Mouse (Mus musculus) limb, embryonic 12.5 days (tissue): ENCODE results near the gene Angptl2. TPM values are rescaled to one million over a fixed set of nuclear protein-coding genes. Genes with fewer than 3 reads are reported as not detected.
"Not testable (repeated sequence)": the region's sequence is repeated elsewhere in the genome, so short reads cannot be mapped to it uniquely, and the experiment has no call there.

ENCODE experiments used
- ATAC-seq: fragments of 200-750 bp; cut with Nextera tagmentation; 2 replicates; pipeline ENCODE4 v1.8.0; 2017; ENCODE audit warnings: low read depth, moderate TSS enrichment; ENCODE audit not compliant: insufficient number of reproducible peaks, insufficient read depth, low FRiP score, low TSS enrichment
- H3K27ac ChIP-seq: fragments of 300-500 bp; sonication (generic); 2 replicates; pipeline ENCODE4 v1.5.1; 2016; ENCODE audit warnings: mild to moderate bottlenecking, moderate library complexity
- H3K27me3 ChIP-seq: fragments of 300-500 bp; sonication (generic); 2 replicates; pipeline ENCODE4 v1.6.1; 2016; ENCODE audit warnings: mild to moderate bottlenecking, moderate library complexity
- H3K36me3 ChIP-seq: fragments of 300-500 bp; sonication (generic); 2 replicates; pipeline ENCODE4 v1.6.1; 2016; ENCODE audit warnings: mild to moderate bottlenecking, moderate library complexity
- H3K4me1 ChIP-seq: fragments of 300-500 bp; sonication (generic); replicated peaks from 2 replicates; pipeline ENCODE4 v1.6.1; 2016
- H3K4me2 ChIP-seq: fragments of 300-500 bp; sonication (generic); 2 replicates; pipeline ENCODE4 v1.6.1; 2016; ENCODE audit warnings: mild to moderate bottlenecking, moderate library complexity
- H3K4me3 ChIP-seq: fragments of 300-500 bp; sonication (generic); replicated peaks from 2 replicates; pipeline ENCODE4 v1.5.1; 2016; ENCODE audit warnings: mild to moderate bottlenecking
- H3K9ac ChIP-seq: fragments of 300-500 bp; sonication (generic); replicated peaks from 2 replicates; pipeline ENCODE4 v1.6.1; 2016; ENCODE audit warnings: mild to moderate bottlenecking, moderate library complexity
- H3K9me3 ChIP-seq: fragments of 300-500 bp; sonication (generic); 2 replicates; pipeline ENCODE4 v1.6.1; 2016; ENCODE audit warnings: mild to moderate bottlenecking, moderate library complexity
- WGBS: fragments of 180-500 bp; shearing (Covaris S2); methylation state at CpG from one replicate; pipeline ENCODE4 v1.1.7; 2016; 5-methylcytosine and 5-hydroxymethylcytosine counted together
- polyA plus RNA-seq: library from polyadenylated mRNA; unstranded; fragments of >200 nt; fragmentation: Nextera tagmentation; extraction: Ambion mirVana; gene quantifications from 2 replicates; pipeline ENCODE4 v1.2.1, GENCODE M21; 2016

The Angptl2 gene
- polyA plus RNA-seq, 1 experiment from 2014 or later = 54.7 TPM

- H3K4me1 ChIP-seq = peaks cover 58% of the 10 kb centered on the region
- no peaks in the 10 kb centered on the region for H3K27me3 ChIP-seq
- no peaks in the 10 kb centered on the region for H3K9me3 ChIP-seq
- no peaks in the 10 kb centered on the region for H3K36me3 ChIP-seq
- H3K4me2 ChIP-seq = no peak overlapping the region
- no peak overlapping the region; the same call in 1 of the 2 replicates for H3K27ac ChIP-seq
- no peak overlapping the region for H3K4me3 ChIP-seq
- H3K9ac ChIP-seq = no peak overlapping the region
- WGBS = 83% methylated on average over 5 of the region's 5 CpGs
- no peak for ATAC-seq
These were observed 10.9 kb upstream of the Angptl2 start for GRCm38 (mm10) chr2:33204980-33205379.

DNA sequence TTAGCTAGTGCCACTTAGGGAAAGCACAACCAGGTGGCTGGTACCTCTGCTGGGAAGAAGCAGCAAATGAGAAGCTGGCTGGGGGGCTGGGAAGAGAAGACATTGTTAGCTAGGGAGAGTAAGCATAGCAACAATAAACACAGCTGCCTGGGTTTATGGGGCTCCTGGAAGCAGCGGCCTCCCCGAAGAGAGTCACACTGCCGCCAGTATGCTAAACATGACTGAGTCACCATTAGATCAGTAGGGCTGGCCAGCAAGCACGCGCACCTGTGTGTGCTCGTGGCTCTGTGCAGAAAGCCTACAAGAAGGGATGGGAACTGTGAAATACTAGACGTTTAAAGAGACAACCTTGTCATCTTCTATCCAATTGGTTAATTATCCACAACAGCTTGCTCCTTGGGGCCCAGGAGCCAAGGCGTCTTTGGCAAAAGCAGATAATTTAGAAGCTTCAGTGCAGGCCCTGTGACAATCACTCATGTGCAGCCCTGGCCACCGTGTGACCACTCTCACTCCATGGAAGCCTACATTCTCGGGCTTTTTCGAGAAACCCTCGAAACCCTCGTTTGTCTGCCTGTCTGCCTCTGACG lies 9.8 kb upstream of the Angptl2 start:
- 32% methylated on average over 14 of the region's 14 CpGs for WGBS
- Histone ChIP-seq H3K27me3 (no peaks in the 10 kb centered on the region), H3K4me2 (0 out of 2 replicates have a peak overlapping the region, but pooled peaks have one; percentile 11), H3K9me3 (no peaks in the 10 kb centered on the region), H3K27ac (peak overlapping the region; percentile 79), H3K4me3 (no peak overlapping the region), H3K36me3 (no peaks in the 10 kb centered on the region), H3K4me1 (peaks cover 53% of the 10 kb centered on the region), H3K9ac (no peak overlapping the region)
- ATAC-seq = peak; percentile 30; the same call in 1 of the 2 replicates

DNA sequence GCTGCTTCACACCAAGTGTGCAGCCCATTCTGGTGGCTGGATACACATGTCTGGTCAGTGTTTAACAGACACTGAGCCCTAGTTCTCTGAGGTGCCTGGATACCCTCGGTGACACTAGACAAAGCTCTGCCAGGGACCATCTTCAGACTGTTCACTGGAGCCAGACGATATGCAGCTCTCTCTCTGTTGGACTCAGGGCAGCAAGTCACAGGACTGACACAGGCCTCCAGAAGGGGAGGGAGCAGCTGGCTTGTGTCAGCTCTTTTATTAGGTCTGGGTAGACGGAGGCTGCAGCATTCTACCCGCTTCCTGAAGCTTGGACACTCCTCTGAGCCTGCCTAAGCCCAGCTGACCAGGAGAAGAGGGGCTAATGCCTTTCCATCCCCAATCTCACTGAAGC lies 8.8 kb upstream of the Angptl2 start:
- no peak overlapping the region for H3K9ac ChIP-seq
- 0 out of 2 replicates have a peak overlapping the region, but pooled peaks have one; percentile 46 for H3K27ac ChIP-seq
- no peak overlapping the region for H3K4me3 ChIP-seq
- no peak overlapping the region for H3K4me2 ChIP-seq
- no peaks in the 10 kb centered on the region for H3K36me3 ChIP-seq
- WGBS = 19% methylated on average over 4 of the region's 4 CpGs
- peaks cover 49% of the 10 kb centered on the region for H3K4me1 ChIP-seq
- no peaks in the 10 kb centered on the region for H3K27me3 ChIP-seq
- ATAC-seq = no peak
- H3K9me3 ChIP-seq = no peaks in the 10 kb centered on the region

DNA sequence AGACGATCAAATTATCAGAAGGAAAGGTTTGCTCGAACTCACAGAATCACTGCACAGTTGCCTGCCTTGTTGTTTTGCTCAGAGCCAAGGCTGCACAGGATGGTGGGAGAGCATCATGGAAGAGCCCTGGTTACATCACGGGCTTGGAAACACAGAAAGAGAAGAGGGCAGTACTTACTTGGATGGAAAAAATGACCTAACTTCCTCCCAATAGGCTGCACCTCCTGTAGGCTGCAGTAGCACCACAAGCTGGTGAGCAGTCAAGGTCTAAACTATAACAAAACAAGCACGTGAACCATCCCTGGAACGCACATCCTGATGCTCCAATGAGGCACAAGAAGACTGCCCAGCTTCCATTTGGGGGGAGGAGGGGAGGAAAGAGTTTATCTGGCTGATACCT lies 7.7 kb upstream of the Angptl2 start:
- Histone ChIP-seq H3K4me2 (no peak overlapping the region), H3K4me3 (no peak overlapping the region), H3K27ac (no peak overlapping the region), H3K36me3 (no peaks in the 10 kb centered on the region), H3K9me3 (no peaks in the 10 kb centered on the region), H3K9ac (no peak overlapping the region), H3K4me1 (peaks cover 47% of the 10 kb centered on the region), H3K27me3 (no peaks in the 10 kb centered on the region)
- ATAC-seq = no peak
- WGBS = 91% methylated on average over 5 of the region's 5 CpGs

- ATAC-seq = no peak
- no peaks in the 10 kb centered on the region for H3K27me3 ChIP-seq
- H3K4me1 ChIP-seq = peaks cover 32% of the 10 kb centered on the region
- H3K36me3 ChIP-seq = no peaks in the 10 kb centered on the region
- WGBS = 60% methylated on average over 2 of the region's 2 CpGs
- no peak overlapping the region for H3K4me3 ChIP-seq
- no peak overlapping the region for H3K4me2 ChIP-seq
- no peak overlapping the region for H3K9ac ChIP-seq
- H3K27ac ChIP-seq = no peak overlapping the region; the same call in 1 of the 2 replicates
- H3K9me3 ChIP-seq = no peaks in the 10 kb centered on the region
These were observed 5.0 kb upstream of the Angptl2 start for GRCm38 (mm10) chr2:33210841-33211240.

DNA sequence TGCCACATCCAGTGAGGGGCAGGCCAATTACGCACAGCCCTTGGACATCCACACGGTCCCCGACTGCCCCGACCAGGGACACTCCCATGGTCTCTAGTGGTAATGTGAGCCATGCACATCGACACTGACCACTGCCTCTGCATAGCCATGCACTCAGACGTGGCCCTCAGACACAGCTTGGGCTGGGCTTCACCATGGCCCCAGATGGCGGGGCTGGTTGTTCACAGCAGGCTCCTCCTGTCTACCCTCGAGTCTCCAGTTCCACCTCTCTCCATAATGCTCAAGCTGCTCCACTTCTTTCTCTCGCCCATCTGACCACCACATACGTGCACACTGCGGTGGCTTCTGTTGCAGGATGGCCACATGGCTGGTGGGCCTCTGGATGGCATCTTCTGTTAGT lies 4.6 kb upstream of the Angptl2 start:
- not testable (repeated sequence) for H3K9ac ChIP-seq, H3K27ac ChIP-seq, ATAC-seq, H3K36me3 ChIP-seq, H3K4me3 ChIP-seq, H3K4me2 ChIP-seq, H3K9me3 ChIP-seq, H3K27me3 ChIP-seq
- 75% methylated on average over 11 of the region's 11 CpGs for WGBS
- peaks cover 28% of the 10 kb centered on the region for H3K4me1 ChIP-seq

DNA sequence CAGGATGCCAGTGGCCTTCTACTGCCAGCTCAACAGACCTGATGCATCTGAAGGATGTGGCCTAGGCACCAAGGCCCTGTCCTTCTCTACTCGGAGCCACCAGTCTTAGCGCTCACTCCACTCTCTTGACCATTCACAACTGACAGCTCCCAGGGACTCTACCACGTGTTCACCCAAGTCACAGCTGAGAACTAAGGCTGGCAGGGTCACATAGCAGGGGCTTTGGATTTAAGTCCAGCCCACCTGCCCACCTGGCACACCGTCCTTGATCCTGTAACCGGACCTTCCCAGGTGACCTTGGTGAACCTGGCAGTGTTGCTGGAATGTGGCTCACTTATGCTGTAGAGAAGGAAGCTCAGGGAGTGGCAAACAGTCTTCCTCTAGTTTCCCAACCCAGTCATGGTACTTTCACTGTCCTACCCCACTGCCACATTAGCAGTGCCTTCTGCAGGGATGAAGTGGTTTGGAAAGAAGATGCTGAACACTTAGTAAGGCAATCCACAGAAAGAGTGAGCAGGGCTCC lies 631 bp upstream of the Angptl2 start:
- Histone ChIP-seq H3K36me3 (peaks cover 4% of the 10 kb centered on the region), H3K9ac (peak overlapping the region; percentile 85; the same call in 1 of the 2 replicates), H3K9me3 (no peaks in the 10 kb centered on the region), H3K4me3 (peak overlapping the region; percentile 74), H3K4me2 (peak overlapping the region; percentile 79), H3K27me3 (no peaks in the 10 kb centered on the region), H3K27ac (peak overlapping the region; percentile 91), H3K4me1 (peaks cover 49% of the 10 kb centered on the region)
- 54% methylated on average over 5 of the region's 5 CpGs for WGBS
- peak; percentile 4; the same call in 1 of the 2 replicates for ATAC-seq

GRCm38 (mm10) chr2:33216645-33217424 lies 966 bp downstream of the Angptl2 start:
- Histone ChIP-seq H3K27ac (peak overlapping the region; percentile 91), H3K9me3 (no peaks in the 10 kb centered on the region), H3K27me3 (no peaks in the 10 kb centered on the region), H3K9ac (peak overlapping the region; percentile 85), H3K4me3 (peak overlapping the region; percentile 74), H3K4me1 (peaks cover 57% of the 10 kb centered on the region), H3K4me2 (peak overlapping the region; percentile 79), H3K36me3 (peaks cover 18% of the 10 kb centered on the region)
- WGBS = 11% methylated on average over 18 of the region's 18 CpGs
- 0 out of 2 replicates have a peak, but pooled peaks have one; percentile 13 for ATAC-seq

DNA sequence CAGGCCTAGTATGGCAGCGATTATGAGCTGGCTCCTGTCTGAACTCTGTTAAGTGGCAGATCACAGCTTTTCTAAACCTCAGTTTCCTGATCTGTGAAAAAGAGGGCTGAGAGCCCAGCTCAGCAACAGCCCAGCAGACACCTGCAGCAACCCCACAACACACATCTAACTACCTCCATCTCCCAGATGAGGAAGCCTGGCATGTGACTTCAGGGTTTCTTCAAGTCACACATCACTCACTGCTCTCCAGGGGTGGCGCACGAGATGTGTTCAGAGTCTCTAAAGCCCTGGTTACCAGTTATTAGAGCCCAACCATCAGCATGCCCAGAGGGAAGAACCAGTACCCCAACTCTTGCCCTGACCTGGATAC lies 1.5 kb downstream of the Angptl2 start:
- no peaks in the 10 kb centered on the region for H3K9me3 ChIP-seq
- no peak for ATAC-seq
- H3K4me2 ChIP-seq = peak overlapping the region; percentile 79
- H3K36me3 ChIP-seq = peaks cover 24% of the 10 kb centered on the region
- peaks cover 57% of the 10 kb centered on the region for H3K4me1 ChIP-seq
- peak overlapping the region; percentile 85 for H3K9ac ChIP-seq
- 46% methylated on average over 3 of the region's 3 CpGs for WGBS
- peak overlapping the region; percentile 74 for H3K4me3 ChIP-seq
- no peaks in the 10 kb centered on the region for H3K27me3 ChIP-seq
- no peak overlapping the region for H3K27ac ChIP-seq

DNA sequence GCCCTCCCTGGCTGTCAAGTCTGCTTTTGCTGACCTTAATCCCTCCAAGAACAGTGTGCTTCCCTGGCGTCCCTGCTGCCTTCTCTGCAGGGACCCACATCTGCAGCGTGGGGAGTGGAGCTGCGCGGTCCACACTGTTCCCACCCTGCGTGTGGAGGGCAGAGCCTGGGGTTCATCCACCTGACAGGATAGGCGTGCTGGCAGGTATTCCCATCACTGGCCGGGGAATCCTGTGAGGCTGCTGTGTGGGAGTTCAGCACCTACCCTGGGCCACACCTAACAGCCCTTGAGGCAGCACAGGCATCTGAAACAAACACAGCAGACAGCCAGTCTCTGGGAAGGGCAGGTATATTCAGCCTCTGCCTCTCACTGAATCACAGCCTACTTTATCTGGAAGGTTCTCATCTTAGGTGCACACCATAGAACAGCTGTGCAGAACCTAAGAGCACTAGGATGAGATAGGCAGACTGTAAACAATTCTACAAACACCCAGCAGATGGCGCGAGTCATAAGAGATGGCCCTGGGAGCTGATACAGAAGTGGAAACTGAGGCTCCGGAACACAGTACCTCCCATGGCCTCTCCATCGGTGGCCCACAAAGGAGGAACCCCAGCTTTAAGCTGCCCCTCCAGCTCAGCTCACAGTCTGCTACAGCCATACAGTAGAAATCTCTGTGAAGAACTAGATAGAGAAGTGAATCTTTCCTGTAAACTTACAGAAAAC lies 3.2 kb downstream of the Angptl2 start:
- Histone ChIP-seq H3K4me3 (no peak overlapping the region), H3K9ac (peak overlapping the region; percentile 28; the same call in 1 of the 2 replicates)
- no peak for ATAC-seq

GRCm38 (mm10) chr2:33219637-33220036 lies 3.8 kb downstream of the Angptl2 start:
- no peak overlapping the region for H3K4me3 ChIP-seq
- WGBS = 80% methylated on average over 4 of the region's 4 CpGs
- H3K4me2 ChIP-seq = peak overlapping the region; percentile 37
- H3K9me3 ChIP-seq = no peaks in the 10 kb centered on the region
- ATAC-seq = no peak
- peak overlapping the region; percentile 80 for H3K27ac ChIP-seq
- no peaks in the 10 kb centered on the region for H3K27me3 ChIP-seq
- H3K36me3 ChIP-seq = peaks cover 37% of the 10 kb centered on the region
- H3K9ac ChIP-seq = no peak overlapping the region; the same call in 1 of the 2 replicates
- peaks cover 57% of the 10 kb centered on the region for H3K4me1 ChIP-seq

More for the DNA sequence above, 3.2 kb downstream of the Angptl2 start:
- Histone ChIP-seq H3K4me1 (peaks cover 57% of the 10 kb centered on the region), H3K4me2 (peak overlapping the region; percentile 37), H3K36me3 (peaks cover 31% of the 10 kb centered on the region), H3K27me3 (no peaks in the 10 kb centered on the region), H3K9me3 (no peaks in the 10 kb centered on the region), H3K27ac (no peak overlapping the region)
- WGBS = 68% methylated on average over 11 of the region's 11 CpGs
